Mouse (Mus musculus): Measurements from ENCODE around the gene Sema4f.

DNA sequence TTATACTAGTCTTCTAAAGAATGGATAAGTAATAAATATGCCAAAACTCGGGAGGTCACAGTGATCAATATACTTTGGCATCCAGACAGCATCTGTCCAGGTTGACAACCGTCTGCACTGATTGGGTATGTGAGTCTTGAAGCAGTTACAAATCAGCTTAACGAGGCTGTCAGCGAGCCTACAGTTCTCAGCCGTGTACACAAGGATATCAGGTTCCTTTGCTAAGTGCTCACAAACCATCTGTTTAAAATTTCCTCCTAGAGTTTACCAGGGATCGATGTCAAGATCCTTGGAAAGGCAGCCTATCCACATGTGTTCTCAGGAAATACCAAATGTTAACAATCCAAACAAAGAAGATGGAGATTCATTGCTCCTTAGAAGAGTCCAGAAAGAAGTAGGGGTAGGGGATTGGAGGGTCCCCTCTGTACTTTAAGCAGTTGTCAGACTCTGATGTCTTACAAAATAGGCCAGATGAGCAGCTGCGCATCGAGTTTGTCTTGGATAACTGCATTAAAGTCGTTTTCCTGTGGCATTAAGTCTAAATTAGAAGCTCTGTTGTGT, 47.9 kb upstream of the Sema4f start:
- TF ChIP-seq CTCF (conservative IDR thresholded peaks at IDR 0.05; ENCODE audit: low read length) = no peak
- TF ChIP-seq POU5F1 (IDR thresholded peaks at IDR 0.05; ENCODE audit: borderline replicate concordance, low read length) = no peak
- no peak for TF ChIP-seq NANOG (IDR thresholded peaks at IDR 0.05; ENCODE audit: borderline replicate concordance, low read length)

All from E14TG2a.4 (cell line).